Mouse (Mus musculus): Measurements from ENCODE around the gene Dcaf15. TPM values are rescaled to one million over a fixed set of nuclear protein-coding genes. Genes with fewer than 3 reads are reported as not detected.

The Dcaf15 gene
- polyA plus RNA-seq (2012; rRNA removed), result 110 and 117 TPM in 2 replicates

GRCm38 (mm10) chr8:84104697-84105609 is at the start of gene Dcaf15:
Dcaf15 (minus strand) TSS chr8:84104768.

GRCm38 (mm10) chr8:84147769-84148530 is 43.4 kb upstream of the Dcaf15 start, which contains the start of the genes Cc2d1a and 4930432K21Rik:
Cc2d1a (minus strand) TSS chr8:84147936.
4930432K21Rik (plus strand) TSS chr8:84148025.

DNA sequence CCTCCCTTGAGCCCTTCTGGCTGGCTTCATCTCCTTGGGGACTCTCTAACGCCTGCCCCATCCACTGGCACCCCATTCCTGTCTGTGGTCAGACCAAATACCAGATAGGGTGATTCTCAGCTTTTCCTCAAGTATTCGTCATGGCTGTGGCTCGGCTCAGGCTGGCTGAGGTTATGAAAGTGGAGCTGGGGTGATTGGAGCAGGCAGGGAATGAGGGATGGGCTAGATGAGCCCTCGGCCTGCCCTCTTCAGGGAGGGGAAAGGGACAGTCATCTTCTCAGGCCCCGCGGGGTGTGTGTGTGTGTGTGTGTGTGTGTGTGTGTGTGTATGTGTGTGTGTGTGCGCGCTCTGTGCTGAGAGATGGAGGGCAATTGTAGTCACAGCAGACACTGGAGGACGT is 21.1 kb upstream of the Dcaf15 start, which contains the start of gene Podnl1:
Gene Podnl1 (plus strand): TSS at position 334 of the 400 bp plus-strand sequence.

DNA sequence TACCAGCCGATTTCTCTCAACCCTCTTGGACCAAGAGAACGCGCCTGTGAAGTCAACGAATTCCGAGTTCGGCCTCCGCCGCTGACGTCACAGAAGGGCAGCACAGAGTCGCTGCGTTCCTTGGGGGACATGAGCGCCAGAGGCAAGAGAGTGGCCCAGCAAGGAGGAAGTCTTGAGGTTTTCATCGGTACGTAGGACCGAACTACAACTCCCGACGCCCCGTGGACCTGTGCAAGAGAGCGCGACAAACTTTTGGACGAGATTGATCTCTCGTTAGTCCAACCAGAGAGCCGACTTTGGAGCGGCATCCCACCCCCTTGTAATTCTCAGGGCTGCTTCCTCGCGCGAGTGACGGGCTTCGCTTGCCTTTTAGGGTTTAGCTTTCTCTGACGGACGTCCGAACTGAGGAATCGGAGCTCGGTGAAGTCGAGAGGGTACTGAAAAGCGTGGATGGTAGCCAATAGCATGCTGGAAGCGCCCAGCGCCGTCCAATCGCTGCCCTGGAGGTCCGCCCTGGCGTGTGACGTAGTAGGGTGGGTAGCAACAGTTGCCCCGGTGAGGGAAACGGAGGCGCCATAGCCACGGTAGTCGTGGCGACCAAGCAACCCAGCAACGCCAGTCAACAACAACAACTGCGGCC is 38.2 kb downstream of the Dcaf15 start, which contains the start of gene Rfx1:
Gene Rfx1 (plus strand): TSS at position 544 of the 640 bp plus-strand sequence.

GRCm38 (mm10) chr8:84065037-84065436 is 39.5 kb downstream of the Dcaf15 start, which contains the start of gene Gm10643:
Gm10643 (minus strand) TSS chr8:84065137.

Other genes with a start within 250 kb of the Dcaf15 start
- 200 and 205 TPM in 2 replicates for gene Adgrl1, start 204.7 kb downstream of the Dcaf15 start, polyA plus RNA-seq (2012; rRNA removed)
- gene Gm10644, start 149.6 kb downstream of the Dcaf15 start, polyA plus RNA-seq (2012; rRNA removed), result 0.63 and 0.70 TPM in 2 replicates
- gene Asf1b, start 149.3 kb downstream of the Dcaf15 start, polyA plus RNA-seq (2012; rRNA removed), result 29.1 and 31.7 TPM in 2 replicates
- gene Prkaca, start 131.8 kb downstream of the Dcaf15 start, polyA plus RNA-seq (2012; rRNA removed), result 120 and 126 TPM in 2 replicates
- 80.0 and 80.3 TPM in 2 replicates for gene Samd1, start 107.1 kb downstream of the Dcaf15 start, polyA plus RNA-seq (2012; rRNA removed)
- gene 1700067K01Rik, start 103.3 kb downstream of the Dcaf15 start, polyA plus RNA-seq (2012; rRNA removed), result 0.45 and 0.88 TPM in 2 replicates
- 0.12 and 0.15 TPM in 2 replicates for gene 2210011C24Rik, start 92.6 kb downstream of the Dcaf15 start, polyA plus RNA-seq (2012; rRNA removed)
- gene Palm3, start 83.3 kb downstream of the Dcaf15 start, polyA plus RNA-seq (2012; rRNA removed), result 3.1 and 4.9 TPM in 2 replicates
- gene Il27ra, start 62.2 kb downstream of the Dcaf15 start, polyA plus RNA-seq (2012; rRNA removed), result 0.50 and 0.90 TPM in 2 replicates
- 0.10 and 0.39 TPM in 2 replicates for gene Rln3, start 59.8 kb downstream of the Dcaf15 start, polyA plus RNA-seq (2012; rRNA removed)
- 2.6 TPM in 2 replicates for gene Gm10643, start 39.6 kb downstream of the Dcaf15 start, polyA plus RNA-seq (2012; rRNA removed)
- gene Rfx1, start 37.9 kb downstream of the Dcaf15 start, polyA plus RNA-seq (2012; rRNA removed), result 30.3 and 36.4 TPM in 2 replicates
- gene Podnl1, start 21.2 kb upstream of the Dcaf15 start, polyA plus RNA-seq (2012; rRNA removed), result 0.18 and 0.85 TPM in 2 replicates
- 40.1 and 44.7 TPM in 2 replicates for gene Cc2d1a, start 43.2 kb upstream of the Dcaf15 start, polyA plus RNA-seq (2012; rRNA removed)
- 2.1 and 2.6 TPM in 2 replicates for gene 4930432K21Rik, start 43.3 kb upstream of the Dcaf15 start, polyA plus RNA-seq (2012; rRNA removed)
- 7.3 and 8.5 TPM in 2 replicates for gene Nanos3, start 80.4 kb upstream of the Dcaf15 start, polyA plus RNA-seq (2012; rRNA removed)
- 46.8 and 54.4 TPM in 2 replicates for gene Zswim4, start 132.3 kb upstream of the Dcaf15 start, polyA plus RNA-seq (2012; rRNA removed)
- 236 and 241 TPM in 2 replicates for gene D8Ertd738e, start 145.0 kb upstream of the Dcaf15 start, polyA plus RNA-seq (2012; rRNA removed)
- gene Mri1, start 152.6 kb upstream of the Dcaf15 start, polyA plus RNA-seq (2012; rRNA removed), result 36.9 and 41.9 TPM in 2 replicates
- 49.7 and 56.7 TPM in 2 replicates for gene Ccdc130, start 165.6 kb upstream of the Dcaf15 start, polyA plus RNA-seq (2012; rRNA removed)